Mouse (Mus musculus): Measurements from ENCODE around the gene Jmjd4. TPM values are rescaled to one million over a fixed set of nuclear protein-coding genes. Genes with fewer than 3 reads are reported as not detected.

The Jmjd4 gene
- total RNA-seq, 2 experiments from 2014 or later = 10.3 to 12.8 TPM

DNA sequence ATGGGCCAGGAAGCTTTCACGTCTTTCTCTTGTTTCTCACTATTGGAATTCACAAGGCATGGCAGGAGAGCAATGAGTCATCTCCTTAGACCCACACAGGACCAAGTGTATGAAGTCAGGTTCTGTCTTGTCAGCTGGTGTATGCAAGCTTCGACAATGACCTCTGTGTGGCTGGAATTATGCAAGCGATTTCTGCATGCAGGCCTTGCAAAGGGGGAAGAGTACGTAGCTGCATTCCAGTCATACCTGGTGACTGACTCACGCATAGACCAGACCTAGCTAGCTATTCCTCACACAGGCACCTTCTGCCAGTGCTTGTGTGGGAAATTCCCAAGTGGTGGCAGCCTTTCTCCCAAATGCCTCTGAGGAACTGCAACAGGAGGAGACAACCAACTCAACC is 9.1 kb downstream of the Jmjd4 start:
- ATAC-seq (replicated peaks; ENCODE audit: low FRiP score, low TSS enrichment, poor library complexity, severe bottlenecking) = no peak

DNA sequence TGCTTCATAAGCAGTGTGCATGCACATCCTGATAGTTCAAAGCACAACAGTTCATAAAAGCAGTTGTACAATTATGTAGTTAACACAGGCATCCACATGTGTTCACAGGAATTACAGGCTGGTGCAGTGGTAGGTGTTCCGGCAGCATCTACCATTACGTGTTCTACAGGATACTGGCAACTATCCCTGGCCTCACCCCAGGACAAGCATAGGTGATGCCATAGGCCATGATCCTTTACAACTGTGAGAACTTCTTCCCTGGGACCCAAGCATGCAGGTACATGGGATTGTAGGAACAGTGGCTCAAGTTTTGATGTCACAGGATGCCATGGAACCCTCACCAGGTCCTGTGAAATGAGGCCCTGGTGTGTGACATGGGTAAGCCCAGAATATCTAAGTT is 10.6 kb downstream of the Jmjd4 start:
- no peak for ATAC-seq (replicated peaks; ENCODE audit: low FRiP score, low TSS enrichment, poor library complexity, severe bottlenecking)

GRCm38 (mm10) chr11:59471413-59472325 is 21.8 kb downstream of the Jmjd4 start:
- peak; percentile 62 for ATAC-seq (replicated peaks; ENCODE audit: low FRiP score, low TSS enrichment, poor library complexity, severe bottlenecking)

GRCm38 (mm10) chr11:59472326-59472677 is 22.5 kb downstream of the Jmjd4 start, which contains the start of gene Zfp867:
Zfp867 (minus strand) TSS chr11:59472474.
- peak; percentile 93 for ATAC-seq (replicated peaks; ENCODE audit: low FRiP score, low TSS enrichment, poor library complexity, severe bottlenecking)

DNA sequence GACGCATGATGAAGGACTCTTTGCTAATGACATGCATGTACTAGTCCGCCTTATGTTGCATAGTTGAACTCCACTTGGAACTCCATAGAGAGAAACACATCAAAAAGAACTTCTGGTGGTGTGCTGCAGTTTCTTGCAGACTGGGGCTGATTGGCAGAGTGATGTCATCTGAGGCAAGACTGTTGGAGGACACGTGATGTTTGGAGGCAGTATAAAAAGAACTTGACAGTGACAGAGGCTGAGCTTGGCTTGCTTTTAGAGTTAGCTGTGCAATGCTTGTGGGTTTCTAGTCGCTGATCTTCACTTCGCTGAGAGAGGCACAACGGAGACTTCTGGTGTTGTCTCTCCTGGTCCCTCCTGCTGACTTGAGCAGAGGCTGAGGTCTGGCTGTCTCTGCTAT is 27.4 kb downstream of the Jmjd4 start:
- ATAC-seq (replicated peaks; ENCODE audit: low FRiP score, low TSS enrichment, poor library complexity, severe bottlenecking) = no peak

- no peak for ATAC-seq (replicated peaks; ENCODE audit: low FRiP score, low TSS enrichment, poor library complexity, severe bottlenecking)
These were observed 33.4 kb downstream of the Jmjd4 start for GRCm38 (mm10) chr11:59483212-59483611.

- ATAC-seq (replicated peaks; ENCODE audit: low FRiP score, low TSS enrichment, poor library complexity, severe bottlenecking) = no peak
These were observed 35.8 kb downstream of the Jmjd4 start for GRCm38 (mm10) chr11:59485641-59486040.

DNA sequence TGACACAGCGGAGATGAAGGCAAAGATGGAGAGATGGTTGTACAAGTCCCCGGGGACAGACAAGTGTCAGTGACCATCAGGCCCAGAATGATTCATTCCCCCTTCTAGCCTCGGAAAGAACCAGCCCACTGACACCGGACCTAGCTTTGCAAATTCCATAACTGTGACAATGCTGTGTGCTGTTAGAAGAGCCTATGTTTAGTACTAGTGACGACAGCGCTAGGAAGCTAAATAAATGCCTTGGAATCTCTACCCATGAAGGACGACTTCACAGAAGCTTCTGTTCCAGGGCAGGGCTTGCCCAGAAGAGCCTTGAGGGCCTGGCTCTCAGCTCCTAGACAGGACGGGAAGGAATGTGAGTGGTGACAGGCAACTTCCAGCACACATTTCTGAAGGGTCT is 36.4 kb downstream of the Jmjd4 start:
- ATAC-seq (replicated peaks; ENCODE audit: low FRiP score, low TSS enrichment, poor library complexity, severe bottlenecking) = no peak

DNA sequence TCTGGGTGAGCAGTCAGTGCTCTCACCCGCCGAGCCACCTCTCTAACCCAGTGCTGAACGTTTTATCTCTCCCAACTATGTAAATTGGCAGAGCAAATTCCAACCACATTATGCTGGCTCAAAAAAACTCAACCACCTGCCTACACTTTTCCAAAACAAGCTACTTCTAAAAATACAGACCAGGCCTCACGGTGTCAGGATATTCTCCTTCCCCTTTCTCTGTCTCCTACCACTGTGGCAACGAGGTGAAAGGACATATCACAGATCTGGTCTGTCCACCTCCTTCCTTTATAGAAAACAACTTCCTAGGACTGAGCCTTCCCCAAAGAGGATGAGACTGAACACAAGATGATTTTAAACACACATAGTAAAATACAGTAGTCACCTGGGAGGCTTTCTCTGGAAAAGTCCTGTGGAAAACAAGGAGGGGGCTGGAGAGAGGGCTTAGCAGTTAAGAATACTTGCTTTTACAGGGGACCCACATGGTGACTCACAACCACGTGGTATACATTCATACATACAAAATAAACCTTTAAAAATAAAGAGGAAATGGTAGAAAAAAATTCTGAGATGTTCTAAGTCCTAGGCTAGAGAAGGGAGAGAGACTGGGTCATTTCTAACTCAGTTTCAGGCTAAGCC is 46.9 kb downstream of the Jmjd4 start:
- no peak for ATAC-seq (replicated peaks; ENCODE audit: low FRiP score, low TSS enrichment, poor library complexity, severe bottlenecking)

GRCm38 (mm10) chr11:59497747-59498146 is 47.9 kb downstream of the Jmjd4 start:
- no peak for ATAC-seq (replicated peaks; ENCODE audit: low FRiP score, low TSS enrichment, poor library complexity, severe bottlenecking)

DNA sequence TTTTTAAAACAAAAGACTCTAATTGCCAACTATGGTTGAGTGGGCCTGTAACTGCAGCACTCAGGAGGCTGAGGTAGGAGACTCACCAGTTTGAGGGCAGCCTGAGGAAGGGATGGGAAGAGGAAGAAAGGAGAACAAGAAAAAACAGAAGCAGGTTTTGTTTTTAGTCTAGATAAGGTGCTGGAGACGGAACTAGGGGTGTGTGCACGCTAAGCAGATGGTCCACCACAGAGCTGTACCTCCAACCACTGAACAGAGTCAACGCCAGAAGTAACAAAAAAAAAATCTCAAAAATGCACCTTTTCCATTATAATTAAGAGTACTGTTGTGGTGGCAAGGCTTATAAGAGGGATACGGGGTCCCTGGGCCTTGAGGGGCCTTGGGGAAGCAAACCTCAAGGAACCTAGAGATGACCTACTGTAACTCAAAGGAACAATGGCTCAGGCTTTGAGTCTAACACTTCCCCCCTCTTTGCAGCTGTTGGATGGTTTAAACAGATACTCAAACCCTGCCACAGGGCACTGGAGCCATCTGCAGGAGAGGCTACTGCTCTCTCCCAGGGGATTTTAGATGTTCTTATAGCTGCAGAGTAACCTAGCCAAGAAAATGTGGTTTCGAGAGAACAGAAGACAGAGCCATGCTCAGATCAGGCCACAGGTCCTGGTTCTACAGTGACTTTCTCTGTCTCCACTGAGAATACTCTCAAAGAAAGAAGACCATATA is 52.3 kb downstream of the Jmjd4 start:
- no peak for ATAC-seq (replicated peaks; ENCODE audit: low FRiP score, low TSS enrichment, poor library complexity, severe bottlenecking)

GRCm38 (mm10) chr11:59505351-59505838 is 55.5 kb downstream of the Jmjd4 start:
- ATAC-seq (replicated peaks; ENCODE audit: low FRiP score, low TSS enrichment, poor library complexity, severe bottlenecking) = peak; percentile 75

DNA sequence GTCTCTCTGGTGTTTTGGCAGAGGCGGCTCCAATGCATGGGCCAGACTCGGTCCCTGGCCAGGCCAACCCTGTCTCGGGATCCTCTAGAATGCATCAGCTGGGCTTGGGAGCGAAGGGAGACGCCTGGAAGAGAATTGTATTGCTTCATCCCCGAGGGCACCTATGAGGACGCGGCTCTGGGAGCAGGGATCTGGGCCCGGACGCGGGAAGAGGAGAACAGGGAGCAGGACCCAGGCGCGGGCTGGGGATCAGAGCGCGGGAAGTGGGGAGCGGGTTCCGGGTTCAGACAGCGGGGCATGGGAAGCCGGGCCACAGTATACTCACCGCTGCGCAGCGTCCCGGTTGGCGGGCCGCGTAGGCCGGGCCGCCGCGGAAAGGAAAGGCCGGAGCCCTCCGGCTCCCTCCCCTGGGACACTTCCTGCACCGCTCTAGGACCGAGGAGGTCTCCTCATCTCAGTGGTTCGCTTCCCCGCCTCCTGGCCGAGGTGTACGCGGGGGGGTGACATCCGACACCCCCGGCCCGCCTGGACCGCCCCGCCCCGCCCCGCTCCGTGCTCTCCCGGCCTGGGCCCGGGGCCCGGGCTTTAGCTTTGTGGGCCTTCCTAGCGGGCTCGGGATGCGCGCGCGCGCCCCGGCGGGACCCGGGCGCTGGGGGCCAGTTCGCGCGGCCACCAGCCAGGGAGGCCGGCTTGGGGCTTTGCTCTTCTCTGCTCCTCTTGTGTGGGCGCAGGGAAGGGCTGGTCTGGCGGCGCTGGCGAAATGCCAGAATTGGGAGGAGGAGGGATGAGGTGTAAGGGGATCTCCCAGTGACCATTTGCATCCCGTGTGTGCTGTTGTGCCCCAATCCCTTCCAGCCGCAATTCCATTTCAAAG is 56.2 kb downstream of the Jmjd4 start:
- ATAC-seq (replicated peaks; ENCODE audit: low FRiP score, low TSS enrichment, poor library complexity, severe bottlenecking) = peak; percentile 65

DNA sequence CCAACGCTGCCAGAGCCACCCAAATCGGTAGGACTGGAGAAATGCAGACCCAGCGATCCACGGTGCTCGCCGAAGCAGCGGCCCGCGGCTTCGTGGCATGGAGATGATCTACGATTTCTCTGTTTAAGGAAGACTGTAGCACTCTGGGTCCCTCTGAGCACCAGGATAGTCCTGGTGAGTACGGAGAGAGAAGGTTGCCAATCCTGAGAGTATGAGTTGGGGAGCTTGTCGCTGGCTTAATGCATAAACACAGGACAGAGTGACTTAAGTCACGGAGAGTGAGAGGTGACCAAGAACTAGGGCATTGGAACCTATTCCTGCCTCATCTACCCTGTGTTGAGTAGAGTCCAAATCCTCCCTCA is 56.8 kb downstream of the Jmjd4 start:
- ATAC-seq (replicated peaks; ENCODE audit: low FRiP score, low TSS enrichment, poor library complexity, severe bottlenecking) = 0 out of 2 replicates have a peak, but pooled peaks have one; percentile 0

Other genes with a start within 250 kb of the Jmjd4 start
- gene Mrpl55, start 247.6 kb upstream of the Jmjd4 start, total RNA-seq (2014; fragmentation: Nextera tagmentation) = 49.2 and 76.8 TPM in 2 replicates
- gene Mrpl55, start 247.6 kb upstream of the Jmjd4 start, total RNA-seq (2017) = 57.4 and 106 TPM in 2 replicates
- gene 2310033P09Rik, start 241.7 kb upstream of the Jmjd4 start, total RNA-seq (2014; fragmentation: Nextera tagmentation) = 16.6 and 36.0 TPM in 2 replicates
- 15.4 and 17.6 TPM in 2 replicates for gene 2310033P09Rik, start 241.7 kb upstream of the Jmjd4 start, total RNA-seq (2017)
- gene Arf1, start 221.8 kb upstream of the Jmjd4 start, total RNA-seq (2014; fragmentation: Nextera tagmentation) = 163 and 217 TPM in 2 replicates
- 282 and 284 TPM in 2 replicates for gene Arf1, start 221.8 kb upstream of the Jmjd4 start, total RNA-seq (2017)
- not detected in 2 replicates for gene Wnt3a, start 159.3 kb upstream of the Jmjd4 start, total RNA-seq (2014; fragmentation: Nextera tagmentation)
- not detected in 2 replicates for gene Wnt3a, start 159.3 kb upstream of the Jmjd4 start, total RNA-seq (2017)
- gene Wnt9a, start 143.1 kb upstream of the Jmjd4 start, total RNA-seq (2014; fragmentation: Nextera tagmentation) = not detected in 2 replicates
- gene Wnt9a, start 143.1 kb upstream of the Jmjd4 start, total RNA-seq (2017) = not detected in 2 replicates
- gene Prss38, start 74.4 kb upstream of the Jmjd4 start, total RNA-seq (2014; fragmentation: Nextera tagmentation) = not detected in 2 replicates
- gene Prss38, start 74.4 kb upstream of the Jmjd4 start, total RNA-seq (2017) = not detected in 2 replicates
- gene Snap47, start 1.1 kb downstream of the Jmjd4 start, total RNA-seq (2014; fragmentation: Nextera tagmentation) = 8.7 and 11.5 TPM in 2 replicates
- 9.0 and 9.6 TPM in 2 replicates for gene Snap47, start 1.1 kb downstream of the Jmjd4 start, total RNA-seq (2017)
- 2.0 and 2.6 TPM in 2 replicates for gene Zfp867, start 22.4 kb downstream of the Jmjd4 start, total RNA-seq (2014; fragmentation: Nextera tagmentation)
- gene Zfp867, start 22.4 kb downstream of the Jmjd4 start, total RNA-seq (2017) = 2.2 and 2.7 TPM in 2 replicates
- gene Zkscan17, start 76.7 kb downstream of the Jmjd4 start, total RNA-seq (2014; fragmentation: Nextera tagmentation) = 23.0 and 24.9 TPM in 2 replicates
- 10.4 and 17.5 TPM in 2 replicates for gene Zkscan17, start 76.7 kb downstream of the Jmjd4 start, total RNA-seq (2017)
- not detected in 2 replicates for gene Nlrp3, start 91.5 kb downstream of the Jmjd4 start, total RNA-seq (2014; fragmentation: Nextera tagmentation)
- gene Nlrp3, start 91.5 kb downstream of the Jmjd4 start, total RNA-seq (2017) = 0.30 TPM in 1 of 2 replicates, not detected in the other
- not detected in 2 replicates for gene Olfr222, start 126.2 kb downstream of the Jmjd4 start, total RNA-seq (2014; fragmentation: Nextera tagmentation)
- not detected in 2 replicates for gene Olfr222, start 126.2 kb downstream of the Jmjd4 start, total RNA-seq (2017)
- not detected in 2 replicates for gene Olfr223, start 143.2 kb downstream of the Jmjd4 start, total RNA-seq (2014; fragmentation: Nextera tagmentation)
- not detected in 2 replicates for gene Olfr223, start 143.2 kb downstream of the Jmjd4 start, total RNA-seq (2017)
- gene Mprip, start 211.3 kb downstream of the Jmjd4 start, total RNA-seq (2014; fragmentation: Nextera tagmentation) = 53.1 and 65.7 TPM in 2 replicates
- 71.1 and 75.5 TPM in 2 replicates for gene Mprip, start 211.3 kb downstream of the Jmjd4 start, total RNA-seq (2017)

Data from megakaryocyte-erythroid progenitor cell, adult 5-6 weeks (primary cell).